Mouse (Mus musculus) thymus, postnatal 14 days (tissue): Measurements from ENCODE around the gene Crip2.

Experiments used
- DNase-seq: peaks from one replicate; pipeline ENCODE4 v3.0.0; 2021

The Crip2 gene

DNA sequence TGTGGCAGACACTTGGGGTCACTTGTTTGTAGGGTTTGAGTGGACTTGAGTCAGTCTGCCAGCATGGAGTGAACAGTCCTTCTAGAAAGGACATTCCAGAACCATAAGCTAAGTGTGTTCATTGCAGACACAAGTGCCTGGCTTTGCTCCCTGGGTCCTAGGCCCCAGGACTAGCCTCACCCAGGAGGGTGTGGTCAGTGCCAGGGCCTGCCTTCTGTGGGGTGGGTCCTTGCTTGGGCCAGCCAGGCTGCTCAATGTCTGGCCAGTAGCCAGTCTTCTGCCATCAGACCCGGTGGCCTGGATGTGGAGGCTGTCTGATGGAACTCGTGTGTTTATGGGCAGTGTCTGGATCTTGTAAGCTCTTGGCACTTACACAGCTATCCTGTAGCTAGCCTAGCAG, 7.5 kb upstream of the Crip2 start:
- DNase-seq = no peak

DNA sequence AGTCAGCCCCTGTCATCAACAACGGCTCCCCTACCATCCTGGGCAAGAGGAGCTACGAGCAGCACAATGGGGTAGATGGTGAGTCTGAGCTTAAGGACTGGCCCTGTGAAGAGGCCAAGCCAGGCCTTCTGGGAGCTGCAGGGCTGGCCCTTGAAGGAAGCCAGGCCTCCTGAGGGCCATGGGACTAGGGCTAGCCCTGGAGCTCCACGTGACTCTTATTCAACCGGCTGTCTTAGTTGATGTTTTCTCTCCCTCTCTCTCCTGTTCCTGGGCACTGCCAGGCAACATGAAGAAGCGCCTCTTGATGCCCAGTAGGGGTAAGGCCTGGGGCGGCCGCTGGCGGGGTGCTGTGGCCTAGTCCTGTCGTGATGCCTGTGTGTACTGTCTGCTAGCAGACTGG, 6.8 kb upstream of the Crip2 start:
- no peak for DNase-seq

DNA sequence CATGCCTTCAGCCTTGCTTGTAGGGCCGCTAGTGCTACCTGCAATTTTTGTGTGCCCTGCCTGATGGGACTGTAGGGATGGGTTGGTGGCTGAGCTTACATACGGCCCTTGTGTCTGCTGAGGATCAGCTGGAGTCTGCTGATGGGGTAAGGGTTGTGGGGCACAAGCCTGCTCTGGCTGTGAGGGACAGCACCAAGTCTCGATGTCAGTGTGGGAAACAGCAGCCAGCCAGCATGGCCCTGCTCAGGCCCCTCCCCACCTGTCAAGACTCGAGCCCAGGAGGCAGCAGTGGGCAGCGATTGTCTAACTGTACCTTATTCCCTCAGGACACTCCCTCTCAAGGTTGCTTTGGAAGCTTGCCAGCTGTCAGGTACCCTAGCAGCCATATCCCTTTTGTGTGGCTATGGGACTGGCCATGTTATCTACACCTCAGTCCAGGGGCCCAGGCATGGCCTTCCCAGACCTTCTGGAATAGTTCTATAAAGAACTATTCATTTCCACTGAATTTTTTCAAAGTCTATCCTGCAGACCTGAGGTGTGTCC, 6.1 kb upstream of the Crip2 start:
- DNase-seq = no peak

DNA sequence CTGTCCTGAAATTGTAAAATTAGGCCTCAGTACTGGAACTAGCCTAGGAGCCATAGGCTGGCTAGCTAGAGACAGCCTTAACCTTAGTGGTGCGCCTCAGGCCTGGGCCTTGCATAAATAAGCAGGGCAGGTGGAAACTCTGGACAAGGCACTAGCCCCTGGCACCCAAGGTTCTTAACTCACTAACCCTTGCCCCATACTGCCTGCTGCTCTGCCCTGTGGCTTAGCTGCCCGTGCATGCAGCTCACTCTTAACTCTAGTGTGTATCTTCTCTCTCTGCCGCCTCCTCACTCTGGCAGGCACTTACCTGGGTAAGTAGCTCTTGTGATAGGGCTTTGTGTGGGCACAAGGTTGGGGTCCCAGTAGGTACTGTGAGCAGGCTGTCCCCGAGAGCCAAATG, 5.5 kb upstream of the Crip2 start:
- no peak for DNase-seq

DNA sequence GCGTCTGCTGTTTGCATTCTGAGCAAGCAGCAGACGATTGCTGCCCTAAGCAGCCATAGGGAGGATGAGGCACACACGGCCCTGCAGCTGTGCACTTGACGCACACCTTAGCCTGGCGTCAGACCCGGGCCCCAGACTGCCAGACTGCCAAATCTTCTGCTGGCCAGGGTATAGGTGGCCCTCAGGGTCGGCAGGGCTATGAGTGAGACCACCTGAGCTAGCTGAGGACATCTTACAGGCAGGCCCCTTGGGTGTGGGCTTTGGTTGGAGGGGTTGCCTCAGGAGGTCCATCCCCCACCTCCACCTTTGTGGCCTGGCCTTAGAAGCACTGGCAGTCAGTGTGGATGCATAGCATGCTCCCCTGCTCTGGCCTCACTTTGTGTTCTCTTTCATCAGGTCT, 4.6 kb upstream of the Crip2 start:
- DNase-seq = no peak

DNA sequence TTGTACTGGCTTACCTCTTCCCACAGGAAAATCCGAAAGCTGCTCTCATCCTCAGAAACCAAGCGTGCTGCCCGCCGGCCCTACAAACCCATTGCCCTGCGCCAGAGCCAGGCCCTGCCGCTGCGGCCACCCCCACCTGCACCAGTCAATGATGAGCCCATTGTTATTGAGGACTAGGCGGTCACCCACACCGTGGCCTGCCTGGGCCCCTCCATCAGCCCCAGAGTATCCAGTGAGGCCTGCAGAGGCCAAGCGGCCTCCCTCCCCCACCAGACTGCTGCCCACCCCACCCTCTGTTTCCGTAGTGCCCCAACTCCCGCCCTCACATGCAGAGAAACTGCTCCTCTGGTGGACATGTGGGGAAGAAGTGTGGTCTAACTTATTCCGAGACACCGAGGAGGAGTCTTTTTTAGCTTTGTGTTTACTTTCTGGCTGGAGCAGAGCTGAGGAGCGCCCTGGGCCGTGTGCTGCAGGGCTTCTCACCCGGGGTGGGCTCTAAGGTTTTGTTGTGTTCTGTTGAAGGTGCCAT, 3.5 kb upstream of the Crip2 start:
- no peak for DNase-seq

DNA sequence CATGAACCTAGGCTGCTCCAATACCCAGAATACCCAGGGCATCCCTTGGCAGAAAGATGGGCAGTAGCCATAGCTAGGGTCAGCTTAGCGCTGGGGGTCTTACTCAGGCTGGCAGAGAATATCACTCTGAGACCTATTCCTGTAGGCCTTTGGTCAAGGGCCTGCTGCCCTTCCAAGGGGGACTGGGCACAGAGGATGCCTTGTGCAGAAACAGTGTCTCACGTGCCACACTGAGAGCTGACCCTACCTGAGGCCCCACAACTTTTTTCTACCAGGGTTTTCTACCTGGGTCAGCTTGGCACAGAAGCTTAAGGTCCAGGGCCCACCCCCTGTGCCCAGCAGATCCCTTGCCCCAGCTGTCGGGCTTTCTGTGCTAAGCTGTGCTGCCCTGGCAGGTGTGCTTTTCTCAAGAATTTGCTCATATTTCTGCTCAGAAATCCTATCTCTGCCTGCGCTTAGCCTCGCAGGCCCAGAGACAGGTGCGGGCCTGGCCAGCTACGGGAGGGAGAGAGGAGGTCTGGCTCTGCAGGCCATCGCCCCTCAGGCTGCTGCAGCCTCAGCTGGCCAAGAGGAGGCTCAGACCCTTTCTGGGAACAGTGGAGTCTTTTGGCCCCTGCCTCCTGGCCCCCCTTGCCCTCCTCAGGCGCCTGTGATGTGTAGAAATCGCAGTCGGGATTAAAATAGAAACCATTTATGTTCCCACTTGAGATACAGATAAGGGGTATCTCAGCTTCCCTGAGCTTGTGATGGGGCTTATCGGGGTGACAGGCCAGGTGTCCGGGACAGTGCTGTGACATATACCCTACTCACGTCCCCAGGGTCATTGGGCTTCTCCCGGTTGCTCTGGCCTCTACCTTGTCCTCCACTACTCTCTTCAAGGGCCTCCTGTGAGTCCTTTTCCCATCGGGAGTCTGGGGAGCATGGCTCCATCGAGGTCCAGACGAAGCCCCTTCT, 2.5 kb upstream of the Crip2 start:
- DNase-seq = no peak

DNA sequence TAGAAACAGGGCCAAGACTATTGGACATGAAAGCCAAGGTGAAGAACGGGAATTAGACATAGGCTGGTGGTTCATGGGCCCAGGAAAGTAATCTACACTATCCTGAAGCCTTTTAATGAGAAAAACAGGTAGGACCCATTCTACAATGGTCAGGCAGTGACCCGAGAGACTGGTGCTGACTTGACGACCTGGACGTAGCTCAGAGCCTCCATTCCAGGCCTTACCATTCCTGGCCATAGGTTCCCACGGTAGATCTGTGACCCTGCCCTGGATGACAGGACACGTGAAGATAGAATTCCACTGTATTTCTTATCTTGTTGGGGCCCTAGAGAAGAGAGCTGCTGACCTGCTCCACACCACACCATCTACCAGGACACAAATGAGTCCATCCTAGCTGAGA, 1.7 kb upstream of the Crip2 start:
- DNase-seq = no peak

DNA sequence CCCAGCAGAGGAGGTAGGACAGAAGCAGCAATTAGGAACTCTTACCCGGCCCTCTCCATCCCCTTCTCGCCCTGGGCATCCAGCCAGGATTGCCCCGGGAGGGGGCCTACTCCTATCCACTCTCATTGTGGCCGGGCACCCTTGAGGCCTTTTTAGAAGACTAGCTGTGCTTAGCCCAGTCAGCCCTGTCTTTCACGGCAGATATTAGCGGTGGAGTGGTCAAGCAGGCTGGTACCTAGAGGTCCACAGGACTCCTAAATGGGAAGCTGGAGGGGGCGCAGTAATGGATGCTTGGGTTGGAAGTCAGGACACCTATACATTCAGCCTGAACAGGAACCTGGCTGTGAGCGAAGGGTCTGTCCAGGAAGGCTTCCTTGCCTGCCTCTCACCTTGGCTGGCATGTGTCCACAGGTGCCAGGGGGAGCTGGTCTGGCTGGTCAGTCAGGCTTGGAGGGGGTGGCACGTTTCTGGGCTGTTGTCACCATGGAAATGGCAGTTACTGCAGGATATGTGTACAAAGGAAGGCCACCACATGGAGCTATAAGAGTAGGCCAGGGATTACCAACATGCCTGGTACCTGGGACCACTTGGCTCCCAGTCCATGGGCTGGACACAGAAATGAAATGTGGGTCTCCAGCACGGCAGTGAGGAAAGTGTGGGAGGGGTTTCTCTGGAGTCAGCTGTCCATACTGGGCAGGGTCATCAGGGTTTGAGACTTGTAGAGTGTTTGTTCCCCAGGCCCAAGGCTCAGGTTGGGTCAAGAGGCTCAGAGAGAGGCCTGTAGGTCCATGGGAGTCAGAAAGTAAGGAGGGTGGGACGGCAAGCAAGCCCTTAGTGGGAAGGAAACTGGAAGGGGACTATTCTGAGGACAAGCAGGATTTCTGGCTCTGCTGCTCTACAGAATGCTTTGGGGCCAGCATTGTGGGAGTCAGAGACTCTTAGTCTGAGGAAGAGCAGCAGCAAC, 853 bp upstream of the Crip2 start:
- no peak for DNase-seq

DNA sequence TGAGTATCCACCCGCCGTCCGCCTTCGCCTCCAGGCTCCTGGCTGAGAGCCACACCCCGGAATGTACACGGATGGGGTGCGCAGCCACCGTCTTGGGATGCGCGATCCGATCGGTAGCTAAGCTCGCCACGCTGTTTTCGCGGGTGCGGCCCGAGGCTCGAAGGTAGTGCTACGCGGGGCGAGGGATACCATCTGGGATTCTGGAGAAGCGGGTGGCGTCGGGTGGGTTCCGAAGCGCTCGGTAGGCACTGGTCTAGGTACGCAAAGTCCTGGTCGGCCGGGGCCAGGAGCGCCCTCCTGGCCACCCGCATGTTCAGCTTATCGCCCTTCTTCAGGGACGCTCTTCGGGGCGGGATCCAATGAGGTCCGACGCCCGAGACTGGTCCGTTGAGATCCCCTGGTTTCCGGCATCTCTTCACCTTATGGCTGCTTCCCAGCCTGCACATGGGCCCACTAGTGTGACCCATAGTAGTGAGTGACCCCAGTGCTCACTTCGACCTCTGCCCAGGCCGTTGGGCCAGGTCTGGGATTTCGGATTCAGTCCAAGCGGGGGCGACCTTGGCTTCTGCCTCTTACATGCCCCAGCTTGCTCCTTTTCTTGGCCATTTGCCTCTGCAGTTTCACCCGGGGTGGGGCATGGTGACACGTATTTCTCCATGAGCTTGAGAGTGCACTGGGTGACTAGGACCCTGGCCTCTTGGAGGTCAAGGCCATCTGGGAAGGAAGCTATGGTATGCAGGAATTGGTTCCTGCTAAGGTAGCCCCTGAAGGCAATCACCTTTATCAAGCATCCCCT, 778 bp downstream of the Crip2 start:
- no peak for DNase-seq

DNA sequence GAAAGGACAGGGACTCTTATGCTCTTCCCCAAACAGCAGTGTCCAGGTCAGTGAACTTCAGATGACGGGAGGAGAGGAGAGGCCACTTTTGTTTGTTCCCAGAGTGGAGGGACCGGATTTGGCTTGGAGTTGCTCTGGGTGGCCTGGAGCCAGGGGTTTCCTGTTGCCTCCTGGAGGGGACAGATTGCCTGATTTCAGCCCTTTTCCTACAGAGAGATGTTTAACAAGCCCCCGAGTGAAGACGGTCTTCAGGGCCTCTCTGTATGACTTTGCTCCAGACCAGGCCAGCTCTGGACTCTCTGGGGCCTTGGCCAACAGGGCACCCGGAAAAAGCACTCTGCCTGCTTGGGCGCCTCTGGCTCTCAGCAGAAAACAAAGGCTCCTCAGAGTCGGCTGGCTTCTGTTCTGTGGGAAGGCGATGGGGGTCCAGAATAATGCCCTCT, 1.5 kb downstream of the Crip2 start:
- DNase-seq = no peak

DNA sequence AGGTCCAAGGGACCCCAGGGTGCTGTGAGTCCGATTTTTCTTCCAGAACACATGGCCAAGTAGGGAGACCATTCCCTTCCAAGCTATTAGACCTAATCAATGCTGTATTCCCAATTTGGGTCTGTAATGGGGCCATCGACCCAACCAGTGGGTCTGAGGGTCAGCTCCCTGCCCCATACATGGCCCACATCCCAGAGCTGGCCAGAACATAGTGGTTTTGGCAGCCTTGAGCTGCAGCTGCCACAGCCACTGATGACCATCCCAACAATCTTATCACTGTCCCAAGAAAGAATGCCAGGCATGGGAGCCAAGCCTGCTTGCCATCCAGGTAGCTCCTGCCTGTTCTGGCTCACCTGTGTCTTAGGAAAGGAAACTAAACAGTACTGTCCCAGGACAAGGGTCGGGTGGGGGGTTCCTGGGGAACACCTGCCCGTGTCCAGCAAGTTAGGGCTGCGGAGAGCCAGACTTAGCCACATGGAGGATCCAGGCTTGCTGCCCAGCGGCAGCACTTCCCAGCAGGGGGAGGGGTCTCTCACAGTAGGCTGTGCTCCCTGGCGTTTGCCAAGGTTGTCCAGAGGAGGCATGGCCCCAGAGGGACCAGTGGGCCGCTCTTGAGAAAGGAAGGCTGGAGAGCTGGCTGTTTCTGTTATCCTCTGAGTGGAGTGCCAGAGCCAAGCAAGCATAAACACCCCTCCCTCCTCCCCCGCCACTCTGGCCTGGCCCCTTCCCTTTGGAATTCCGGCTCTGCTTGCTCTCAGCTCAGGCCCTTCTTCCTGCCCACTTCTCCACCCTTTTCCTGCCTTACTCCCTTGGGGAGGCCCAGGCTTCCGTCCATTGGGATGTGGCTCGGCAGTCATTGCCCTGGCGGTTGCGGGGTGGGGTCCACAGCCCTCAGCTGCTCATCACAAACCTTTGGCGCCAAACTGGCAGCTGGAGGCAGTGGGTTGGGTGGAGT, 2.3 kb downstream of the Crip2 start:
- no peak for DNase-seq

DNA sequence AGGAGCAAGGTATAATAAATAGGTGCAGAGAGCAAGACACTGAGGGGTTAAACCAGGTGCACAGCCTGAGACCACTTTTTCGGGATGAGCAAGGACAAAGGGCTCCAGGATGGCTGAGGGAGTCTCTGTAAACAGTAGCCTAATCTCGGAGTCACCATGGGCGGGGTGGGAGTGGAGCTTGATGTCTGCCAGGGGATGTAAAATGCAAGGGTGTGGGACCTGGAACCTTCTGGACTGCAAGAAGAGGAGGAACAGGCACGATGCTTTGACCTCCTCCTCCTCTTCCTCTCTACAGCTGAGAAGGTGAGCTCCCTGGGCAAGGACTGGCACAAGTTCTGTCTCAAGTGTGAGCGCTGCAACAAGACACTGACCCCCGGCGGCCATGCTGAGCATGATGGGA, 3.1 kb downstream of the Crip2 start:
- no peak for DNase-seq

DNA sequence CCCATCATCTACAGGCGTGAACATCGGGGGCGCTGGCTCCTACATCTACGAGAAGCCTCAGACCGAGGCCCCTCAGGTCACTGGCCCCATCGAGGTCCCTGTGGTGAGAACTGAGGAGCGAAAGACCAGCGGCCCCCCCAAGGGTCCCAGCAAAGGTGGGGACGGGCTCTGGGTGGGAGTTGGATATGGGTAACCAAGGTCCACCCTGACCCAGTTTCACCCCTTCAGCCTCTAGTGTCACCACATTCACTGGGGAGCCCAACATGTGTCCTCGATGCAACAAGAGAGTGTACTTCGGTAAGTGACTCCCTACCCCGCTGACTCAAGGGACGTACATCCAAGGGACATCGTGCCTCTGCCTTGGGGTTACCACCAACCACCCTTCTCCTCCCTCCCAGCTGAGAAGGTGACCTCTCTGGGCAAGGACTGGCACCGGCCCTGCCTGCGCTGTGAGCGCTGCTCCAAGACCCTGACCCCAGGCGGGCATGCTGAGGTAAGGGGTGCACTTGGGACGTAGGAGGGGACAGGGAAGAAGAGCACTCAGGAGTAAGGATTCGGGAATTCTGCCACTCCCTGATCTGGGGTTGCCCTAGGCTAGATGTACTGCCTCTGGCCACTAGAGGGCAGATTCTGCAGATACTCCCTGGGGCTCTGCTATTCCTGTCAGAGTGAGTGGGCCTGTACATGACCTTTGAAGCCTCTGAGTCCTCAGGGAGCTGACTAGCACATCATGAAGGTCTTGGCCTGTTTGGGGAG, 4.1 kb downstream of the Crip2 start:
- peak; percentile 63 for DNase-seq

DNA sequence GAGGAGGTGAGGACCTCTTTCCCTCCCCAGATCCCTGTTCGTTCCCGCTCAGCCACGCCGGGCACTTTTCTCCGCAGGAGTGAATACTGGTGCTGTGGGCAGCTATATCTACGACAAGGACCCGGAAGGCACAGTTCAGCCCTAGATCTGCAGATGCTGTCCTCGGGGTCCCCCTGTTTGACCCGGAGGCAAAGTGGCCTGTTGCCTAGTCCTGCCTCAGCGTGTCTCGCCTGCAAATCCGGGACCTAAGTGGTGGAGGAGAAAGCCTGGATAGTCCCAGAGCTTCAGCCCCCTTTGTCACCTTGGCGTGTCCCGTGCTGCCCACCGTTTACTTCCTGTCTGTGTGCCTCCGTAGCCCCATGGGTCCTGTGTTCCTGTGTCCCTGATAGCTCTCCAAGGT, 4.8 kb downstream of the Crip2 start:
- no peak for DNase-seq

DNA sequence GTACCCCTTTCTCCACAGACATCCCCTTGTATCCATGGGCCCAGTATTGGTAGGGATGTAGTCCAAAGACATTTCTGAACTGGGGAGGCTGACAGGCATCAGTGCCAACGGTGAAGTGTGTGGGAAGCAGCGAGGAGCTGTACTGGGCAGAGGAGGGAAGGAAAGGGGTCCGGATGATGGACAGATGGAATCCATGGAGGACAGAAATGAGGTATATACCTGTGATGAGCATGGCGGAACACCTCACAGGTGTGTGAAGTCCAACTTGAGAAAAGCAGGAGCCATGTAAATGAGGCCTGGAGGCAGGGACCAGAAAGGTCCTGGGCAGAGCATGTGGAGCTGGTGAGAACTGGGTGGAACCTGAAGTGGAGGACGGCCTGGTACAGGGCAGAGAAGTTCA, 5.6 kb downstream of the Crip2 start:
- DNase-seq = no peak

DNA sequence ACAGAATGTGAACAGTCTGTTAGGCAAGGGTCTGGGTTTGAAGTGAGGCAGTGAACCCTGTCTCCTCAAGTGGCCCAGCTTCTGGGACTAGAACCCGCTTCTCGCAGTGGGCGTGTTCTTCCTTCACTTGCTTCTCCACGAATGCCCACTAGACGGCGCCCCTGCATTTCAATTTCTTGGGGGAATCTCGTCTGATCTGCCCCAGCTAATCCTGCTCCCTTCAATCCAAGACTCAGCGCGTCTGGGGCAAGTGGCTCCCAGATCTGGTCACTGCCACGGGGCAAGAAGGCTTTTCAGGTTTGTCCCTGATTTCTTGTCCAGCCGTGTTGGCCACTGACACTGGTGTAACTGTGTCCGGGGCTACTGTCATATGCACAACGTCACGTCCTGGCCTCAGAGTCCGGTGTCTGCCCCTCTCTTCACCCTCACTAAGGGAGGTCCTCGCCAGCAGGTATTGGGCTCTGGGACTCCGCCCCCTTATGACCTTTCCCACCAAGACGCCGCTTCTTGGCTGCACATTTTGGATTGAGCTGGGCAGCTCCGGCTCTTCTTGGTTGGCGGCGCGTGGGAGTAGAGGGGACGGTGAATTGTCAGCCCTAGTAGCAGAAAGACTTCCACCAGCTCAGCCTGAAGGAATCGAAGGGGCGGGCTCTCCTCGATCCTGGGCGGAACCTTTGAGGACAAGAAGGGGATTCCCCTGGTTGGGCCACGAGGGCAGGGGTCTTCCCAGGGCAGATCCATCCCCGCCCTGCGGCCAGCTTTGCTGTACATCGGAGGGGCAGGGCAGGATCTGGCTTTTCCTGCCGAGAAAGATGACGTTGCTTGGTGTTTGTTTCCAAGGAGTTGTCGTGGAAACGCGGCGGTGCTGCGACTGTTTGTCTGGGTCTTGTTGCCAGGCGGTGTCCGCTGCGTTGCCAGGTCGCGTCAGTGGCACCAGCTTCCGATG, 6.3 kb downstream of the Crip2 start, which contains the start of gene Crip1:
TSS of gene Crip1 (plus strand) at position 205 of the 946 bp plus-strand sequence.
- DNase-seq = peak; percentile 91

DNA sequence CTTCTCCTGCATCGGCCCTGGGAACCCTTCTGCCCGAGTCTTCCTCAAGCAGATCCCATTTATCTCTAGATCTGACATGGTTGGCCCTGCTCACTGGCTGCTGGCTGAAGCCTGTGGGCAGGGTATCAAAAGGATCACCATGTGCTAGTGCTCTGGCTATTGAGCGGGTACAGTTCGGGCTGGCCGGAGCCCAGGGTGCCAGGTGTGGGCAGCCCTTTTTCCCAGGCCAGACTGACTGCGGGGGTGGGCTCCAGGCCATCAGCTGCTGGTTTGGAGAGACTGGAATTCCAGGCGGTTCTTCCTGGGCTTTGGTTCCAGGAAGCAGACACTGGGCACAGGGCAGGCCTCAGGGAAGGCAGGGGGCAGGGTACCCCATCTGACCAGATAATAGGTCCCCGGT, 7.4 kb downstream of the Crip2 start:
- DNase-seq = no peak
